Mouse (Mus musculus) Muller cell, postnatal 12 days (primary cell): ENCODE results near the gene Hacl1.

Experiments used
- DNase-seq: peaks from one replicate; pipeline ENCODE4 v3.0.0-alpha.2; 2015; ENCODE audit errors: inconsistent ontology term

The Hacl1 gene

GRCm38 (mm10) chr14:31575866-31576265 is 65.2 kb downstream of the Hacl1 start:
- no peak for DNase-seq

DNA sequence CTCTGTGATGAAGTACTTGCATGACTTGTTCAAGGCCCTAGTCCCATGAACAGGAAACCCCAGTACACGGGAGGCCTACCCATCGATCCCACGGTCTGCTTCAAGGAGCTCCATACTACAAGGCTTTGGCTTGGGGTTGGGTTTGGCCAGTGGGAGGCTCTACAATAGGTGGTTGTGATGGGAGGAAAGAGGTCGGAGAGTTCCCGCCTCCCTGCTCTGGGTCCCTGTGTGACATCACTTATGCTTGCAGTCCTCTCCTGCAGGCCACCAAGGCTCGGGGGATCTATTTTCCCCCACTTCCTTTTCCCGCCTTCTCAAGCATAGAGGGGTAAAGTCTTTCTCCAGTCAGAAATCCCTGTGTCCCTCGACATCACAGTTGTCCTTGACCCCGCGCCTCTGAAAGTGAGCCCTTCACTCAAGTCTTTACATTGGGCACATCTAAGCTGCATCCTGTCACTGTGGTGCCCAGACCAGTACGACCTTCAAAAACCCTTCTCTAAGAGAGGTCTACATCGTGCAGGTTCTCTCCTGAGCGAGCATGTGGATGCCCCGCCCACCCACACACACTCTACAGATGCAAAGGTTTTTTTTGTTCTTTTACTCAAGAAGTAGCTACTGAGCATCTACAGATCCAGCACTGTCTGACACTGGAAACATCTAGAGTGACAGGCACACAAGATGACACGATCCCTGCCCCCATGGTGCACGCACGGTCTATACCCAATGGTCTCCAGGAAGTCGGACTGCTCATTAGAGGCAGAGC is 66.0 kb downstream of the Hacl1 start:
- DNase-seq, result no peak

DNA sequence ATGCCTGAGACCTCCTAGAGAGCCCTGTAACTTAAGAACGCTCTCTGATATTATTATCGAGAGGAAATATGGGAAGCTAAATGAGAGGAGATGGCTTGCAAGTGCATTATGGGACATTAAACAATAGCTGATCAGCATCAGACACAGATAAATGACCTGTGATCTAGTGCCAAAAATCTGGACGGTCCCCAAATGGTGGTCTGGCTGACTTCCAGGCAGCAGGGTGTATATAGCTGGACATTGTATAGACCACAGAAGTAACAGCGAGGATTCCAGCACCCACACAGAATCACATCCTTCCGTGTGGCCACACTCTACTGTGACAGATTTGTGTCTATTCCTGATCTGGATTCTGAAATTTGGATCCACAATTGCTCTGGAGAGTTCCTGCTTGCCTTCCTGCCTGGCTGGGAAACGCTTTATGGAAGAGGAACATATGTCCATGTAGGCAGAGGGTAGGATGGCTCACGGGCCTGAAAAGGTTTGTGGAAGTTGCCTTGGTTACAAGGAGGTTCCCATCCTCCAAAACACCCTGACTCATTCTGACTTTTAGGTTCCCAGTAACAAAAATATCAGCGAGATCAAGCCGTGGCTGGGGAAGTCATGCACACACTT is 68.4 kb downstream of the Hacl1 start:
- no peak for DNase-seq

DNA sequence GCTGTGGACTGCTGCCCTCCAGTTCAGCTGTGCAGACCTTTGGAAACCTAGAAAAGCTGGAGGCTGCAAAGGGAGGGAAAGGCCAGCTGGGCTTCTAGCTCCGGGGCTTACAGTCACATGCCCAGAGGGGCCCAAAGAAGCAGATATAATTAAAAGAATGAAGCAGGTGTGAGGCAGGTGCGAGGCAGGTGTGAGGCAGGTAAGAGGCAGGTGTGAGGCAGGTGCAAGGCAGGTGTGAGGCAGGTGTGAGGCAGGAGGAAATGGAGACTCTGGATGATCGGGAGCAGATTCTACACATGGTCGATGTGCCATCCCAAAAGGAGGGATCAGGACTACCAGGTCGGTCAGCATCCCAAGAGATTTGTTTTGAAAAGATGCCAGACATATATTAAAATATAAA is 69.7 kb downstream of the Hacl1 start:
- no peak for DNase-seq

- no peak for DNase-seq
Measured at GRCm38 (mm10) chr14:31570131-31570951, 70.7 kb downstream of the Hacl1 start.

- peak; percentile 31 for DNase-seq
Measured at GRCm38 (mm10) chr14:31569151-31569631, 71.9 kb downstream of the Hacl1 start.

- no peak for DNase-seq
Measured at GRCm38 (mm10) chr14:31565478-31566212, 75.4 kb downstream of the Hacl1 start.

DNA sequence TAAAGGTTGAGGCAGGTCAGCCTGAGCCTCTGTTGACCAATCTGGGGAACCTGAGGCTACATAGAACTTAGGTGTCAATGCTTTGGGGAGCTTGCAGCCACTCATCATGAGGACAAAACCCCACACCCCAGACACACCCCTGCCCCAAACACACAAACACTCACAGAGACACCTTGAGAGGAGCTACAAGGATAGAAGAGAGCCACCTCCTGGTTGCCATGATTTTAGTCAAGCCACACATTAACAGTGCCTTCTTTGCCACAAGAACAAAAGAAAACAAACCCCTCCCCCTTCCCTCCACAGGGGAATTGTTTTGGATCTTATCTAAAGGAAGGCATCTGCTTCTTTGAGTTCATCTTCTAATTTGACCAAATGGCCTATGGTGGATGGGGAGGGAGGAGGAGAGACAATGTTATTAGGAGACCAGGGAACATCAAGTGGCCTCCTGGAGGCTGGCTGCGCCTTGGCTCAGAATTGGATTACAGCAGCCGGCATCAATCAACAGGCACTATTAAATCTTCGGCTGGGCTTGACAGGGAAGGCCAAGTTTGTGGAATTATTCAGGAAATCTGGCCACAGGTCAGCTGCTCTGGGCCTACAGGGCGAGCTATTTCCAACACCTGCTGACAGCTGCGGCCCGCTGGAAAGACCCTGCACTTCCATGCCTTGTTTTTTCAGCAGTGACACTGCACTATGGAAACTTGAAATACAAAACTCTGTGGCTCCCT is 76.5 kb downstream of the Hacl1 start:
- DNase-seq, result no peak

GRCm38 (mm10) chr14:31560886-31561285 is 80.2 kb downstream of the Hacl1 start:
- no peak for DNase-seq

DNA sequence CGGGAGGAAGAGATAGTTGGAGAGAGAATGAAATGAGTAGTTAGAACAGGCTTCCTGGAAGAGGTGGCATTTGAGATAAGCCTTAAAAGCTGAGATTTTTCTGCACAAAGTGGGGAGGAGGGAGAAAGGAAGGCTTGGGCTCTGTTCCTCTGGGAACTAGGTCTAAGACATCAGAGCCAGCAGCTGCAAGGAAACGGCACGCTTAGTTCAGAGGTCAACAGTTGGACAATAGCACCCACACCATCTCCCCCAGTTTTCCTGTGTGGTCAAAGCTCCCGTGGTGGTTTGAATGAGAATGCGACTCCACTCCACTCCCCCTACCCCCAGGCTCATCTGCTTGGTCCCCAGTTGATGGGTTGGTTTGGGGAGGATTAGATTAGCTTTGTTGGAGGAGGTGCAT is 81.9 kb downstream of the Hacl1 start:
- DNase-seq, result no peak

- peak; percentile 42 for DNase-seq
Measured at GRCm38 (mm10) chr14:31557784-31558183, 83.3 kb downstream of the Hacl1 start.

DNA sequence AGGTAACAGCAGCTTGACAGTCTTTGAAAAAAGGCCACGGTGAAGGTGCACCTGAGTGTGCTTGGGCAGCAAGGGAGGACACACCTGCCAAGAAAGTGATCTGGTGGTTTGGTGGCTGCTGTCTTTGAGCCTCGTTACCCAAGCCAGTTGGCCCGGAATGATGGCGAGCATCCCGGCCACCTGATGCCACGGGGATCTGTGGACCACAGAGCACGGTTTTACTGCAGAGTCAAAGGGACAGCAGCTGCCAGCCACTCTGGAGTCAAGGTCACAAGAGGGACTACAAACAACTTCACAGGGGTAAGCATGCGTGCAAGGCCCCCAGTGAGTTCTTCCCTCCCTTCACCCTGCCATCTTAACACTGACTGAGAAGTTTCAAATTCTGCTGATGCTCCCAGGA is 83.8 kb downstream of the Hacl1 start:
- no peak for DNase-seq

- DNase-seq, result no peak
Measured at GRCm38 (mm10) chr14:31556526-31557260, 84.4 kb downstream of the Hacl1 start.

DNA sequence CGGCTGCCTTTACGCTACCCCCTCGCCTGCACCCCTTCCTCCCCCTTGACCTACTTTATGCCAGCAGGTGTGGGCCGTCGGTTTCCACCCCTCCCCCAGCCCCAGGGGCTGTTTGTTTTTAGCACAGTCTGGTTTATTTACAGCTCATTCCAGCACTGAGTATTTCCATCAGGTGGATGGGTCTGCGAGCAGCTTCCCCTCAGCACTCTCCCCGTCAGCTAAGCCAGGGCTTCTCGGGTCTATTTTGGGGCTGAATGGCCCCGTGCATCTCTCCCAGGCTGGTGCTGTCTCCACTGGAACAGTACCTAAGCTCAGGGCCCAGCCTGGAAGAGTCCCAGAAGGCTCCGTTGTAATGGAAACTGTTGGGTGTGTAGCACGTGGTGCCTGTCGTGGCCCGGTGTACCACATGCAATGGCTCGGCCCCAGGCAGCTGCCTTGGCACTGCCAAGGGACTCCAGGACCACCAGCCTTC is 85.1 kb downstream of the Hacl1 start:
- no peak for DNase-seq

DNA sequence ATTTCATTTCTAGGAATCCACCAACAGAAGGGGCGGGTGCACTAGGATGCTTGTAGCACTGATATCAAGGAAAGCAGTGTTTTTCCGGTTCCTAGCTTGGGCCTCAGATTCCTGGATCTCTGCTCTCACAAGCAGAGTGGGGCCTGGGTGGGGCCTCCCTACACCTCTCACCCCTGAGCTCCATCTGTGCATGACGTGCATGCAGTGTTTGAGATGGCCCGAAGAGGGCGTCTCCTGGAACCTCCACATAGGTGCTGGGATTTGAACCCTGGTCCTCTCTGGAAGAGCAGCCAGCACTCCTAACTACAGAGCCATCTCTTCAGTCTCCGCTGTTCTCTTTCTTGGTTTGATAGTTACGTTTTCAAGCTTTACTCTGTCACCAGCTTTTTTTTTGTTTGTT is 86.1 kb downstream of the Hacl1 start:
- DNase-seq, result no peak
